Mouse (Mus musculus): ENCODE results near the gene Cd72. TPM values are rescaled to one million over a fixed set of nuclear protein-coding genes. Genes with fewer than 3 reads are reported as not detected.
A peak's percentile ranks its signal among the peaks of the same experiment; 100 is the strongest.
"Not testable (repeated sequence)": the region's sequence is repeated elsewhere in the genome, so short reads cannot be mapped to it uniquely, and the experiment has no call there.

The Cd72 gene
- under 1 TPM; 0.59 to 0.88 TPM for total RNA-seq (2021)
- long read RNA-seq, experiment 1 = 0 reads
- long read RNA-seq, experiment 2 = 0 reads

- intact Hi-C loops (cut with DNase I) = no loop called here
These were observed at the start of gene Cd72 for GRCm38 (mm10) chr4:43454041-43454836. Gene Cd72 (minus strand): TSS chr4:43454628.

GRCm38 (mm10) chr4:43503506-43503905 is 49.1 kb upstream of the Cd72 start:
- DNase-seq = no peak
- intact Hi-C loops (cut with DNase I) = no loop called here

More at GRCm38 (mm10) chr4:43454041-43454836, at the start of gene Cd72:
- no peak for DNase-seq

- no peak for DNase-seq
- intact Hi-C loops (cut with DNase I) = no loop called here
These were observed 48.6 kb upstream of the Cd72 start for GRCm38 (mm10) chr4:43503041-43503440.

GRCm38 (mm10) chr4:43499407-43500333 is 45.2 kb upstream of the Cd72 start, which contains the start of gene Arhgef39:
Gene Arhgef39 (minus strand): TSS chr4:43499695.
- intact Hi-C loops (cut with DNase I) = loop anchor here (2.0 to 5.0 kb wide), 2 partner anchors 21 to 33 kb away; no protein-coding TSS in a partner anchor
- peak; percentile 86 to 89 for DNase-seq

GRCm38 (mm10) chr4:43498983-43499382 is 44.6 kb upstream of the Cd72 start:
- no peak for DNase-seq
- intact Hi-C loops (cut with DNase I) = loop anchor here (2.0 to 5.0 kb wide), 2 partner anchors 22 to 33 kb away; no protein-coding TSS in a partner anchor

- DNase-seq = no peak
- intact Hi-C loops (cut with DNase I) = loop anchor here (2.0 to 5.0 kb wide), 2 partner anchors 23 to 34 kb away; no protein-coding TSS in a partner anchor
These were observed 43.5 kb upstream of the Cd72 start for GRCm38 (mm10) chr4:43497946-43498345.

GRCm38 (mm10) chr4:43497405-43497804 is 43.0 kb upstream of the Cd72 start:
- intact Hi-C loops (cut with DNase I) = loop anchor here (5.0 kb wide), 1 partner anchor 35 kb away; no protein-coding TSS in a partner anchor
- no peak for DNase-seq

- no peak for DNase-seq
- intact Hi-C loops (cut with DNase I) = loop anchor here (5.0 kb wide), 1 partner anchor 36 kb away; no protein-coding TSS in a partner anchor
These were observed 42.2 kb upstream of the Cd72 start for GRCm38 (mm10) chr4:43496587-43496986.

GRCm38 (mm10) chr4:43493846-43494240 is 39.4 kb upstream of the Cd72 start:
- intact Hi-C loops (cut with DNase I) = no loop called here
- no peak for DNase-seq

GRCm38 (mm10) chr4:43493186-43493845 is 38.9 kb upstream of the Cd72 start:
- intact Hi-C loops (cut with DNase I) = no loop called here
- DNase-seq = peak; percentile 98

GRCm38 (mm10) chr4:43492821-43493185 is 38.4 kb upstream of the Cd72 start, which contains the start of gene Ccdc107:
Gene Ccdc107 (plus strand): TSS chr4:43492900.
- intact Hi-C loops (cut with DNase I) = no loop called here
- DNase-seq = peak; percentile 87 to 92

- DNase-seq = no peak
- intact Hi-C loops (cut with DNase I) = no loop called here
These were observed 37.8 kb upstream of the Cd72 start for GRCm38 (mm10) chr4:43492101-43492820.

GRCm38 (mm10) chr4:43490801-43491200 is 36.4 kb upstream of the Cd72 start:
- DNase-seq = no peak
- intact Hi-C loops (cut with DNase I) = no loop called here

- intact Hi-C loops (cut with DNase I) = loop anchor here (1.0 kb wide), 1 partner anchor 69 kb away; no protein-coding TSS in a partner anchor
- no peak for DNase-seq
These were observed 35.2 kb upstream of the Cd72 start for GRCm38 (mm10) chr4:43489611-43490010.

GRCm38 (mm10) chr4:43485666-43486065 is 31.2 kb upstream of the Cd72 start:
- DNase-seq; intact Hi-C loops (cut with DNase I): not testable (repeated sequence)

GRCm38 (mm10) chr4:43483535-43484091 is 29.2 kb upstream of the Cd72 start, which contains the start of gene Sit1:
Gene Sit1 (minus strand): TSS chr4:43483734.
- DNase-seq = no peak
- intact Hi-C loops (cut with DNase I) = no loop called here

- intact Hi-C loops (cut with DNase I) = no loop called here
- DNase-seq = no peak
These were observed 28.2 kb upstream of the Cd72 start for GRCm38 (mm10) chr4:43482591-43482990.

- no peak for DNase-seq
- intact Hi-C loops (cut with DNase I) = no loop called here
These were observed 27.5 kb upstream of the Cd72 start for GRCm38 (mm10) chr4:43481894-43482456.

GRCm38 (mm10) chr4:43480985-43481384 is 26.6 kb upstream of the Cd72 start:
- DNase-seq = no peak
- intact Hi-C loops (cut with DNase I) = no loop called here

Measured in heart, postnatal 14 days (tissue).